Mouse (Mus musculus) frontal cortex, postnatal 25 days (tissue): ENCODE measurements around the gene Kif18a.
A peak's percentile ranks its signal among the peaks of the same experiment; 100 is the strongest.

Experiments
- DNase-seq, 2 experiments: peaks; one replicate each; pipeline ENCODE4 v3.0.0; 2022; ENCODE audit warnings: low spot score in 2 of 2

Kif18a gene

DNA sequence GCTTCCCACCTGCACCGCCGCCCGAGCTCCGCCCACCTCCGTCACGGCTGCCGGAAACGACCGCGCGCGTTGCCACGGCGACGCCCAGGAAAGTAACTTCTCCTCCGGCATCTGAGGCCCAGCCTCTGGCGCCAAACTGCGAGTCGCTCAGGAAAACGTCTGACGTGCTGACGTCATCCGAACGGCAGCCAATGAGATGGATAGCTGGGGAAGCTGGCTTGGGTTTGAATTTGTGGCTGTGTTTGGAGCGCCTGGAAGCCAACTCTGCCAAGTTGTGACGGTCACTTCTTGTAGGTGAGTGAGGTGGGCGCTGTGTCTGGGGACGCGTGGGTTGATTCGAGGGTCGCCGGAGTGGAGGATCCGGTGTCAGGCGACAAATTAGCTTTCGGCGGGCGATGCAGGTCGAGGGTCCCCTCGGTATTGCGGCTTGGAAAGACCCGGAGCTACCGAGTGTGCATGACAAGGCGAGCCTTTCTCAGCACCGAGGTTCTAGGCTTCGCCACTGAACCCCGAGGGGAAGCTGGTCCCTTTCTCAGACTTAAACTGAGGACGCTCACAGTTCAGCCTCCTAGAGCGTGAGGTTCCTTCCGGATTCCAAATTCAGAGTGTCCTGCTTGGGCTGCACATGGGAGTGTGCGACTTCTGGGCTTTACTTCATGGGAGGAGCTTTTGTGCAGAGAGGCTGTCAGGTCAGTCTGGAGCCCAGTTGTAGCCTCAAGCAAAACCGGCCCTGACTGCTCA, at the start of gene Kif18a, which contains the start of gene Mettl15:
Gene Kif18a (plus strand): TSS at position 139 of the 741 bp plus-strand sequence.
Gene Mettl15 (minus strand): TSS at position 149 of the 741 bp plus-strand sequence.
- DNase-seq, result peak; percentile 84 to 92

DNA sequence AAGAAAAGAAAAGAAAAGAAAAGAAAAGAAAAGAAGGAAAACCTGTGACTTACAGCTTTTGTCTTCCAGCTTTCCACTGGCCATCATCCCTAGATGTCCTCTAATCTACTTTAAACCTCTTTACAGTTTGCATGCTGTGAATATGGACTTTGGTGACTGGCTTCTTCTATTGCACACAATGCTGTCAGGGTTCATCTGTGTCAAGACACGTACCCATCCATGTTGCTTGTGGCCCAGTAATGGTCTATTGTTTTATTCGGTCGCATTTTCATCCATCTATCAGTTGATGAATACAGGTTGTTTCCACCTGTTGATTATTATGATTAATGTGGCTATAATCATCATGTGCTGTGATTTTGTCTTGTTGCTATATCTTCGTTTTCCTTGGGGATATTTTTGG, 46.7 kb upstream of the Kif18a start:
- no peak for DNase-seq

DNA sequence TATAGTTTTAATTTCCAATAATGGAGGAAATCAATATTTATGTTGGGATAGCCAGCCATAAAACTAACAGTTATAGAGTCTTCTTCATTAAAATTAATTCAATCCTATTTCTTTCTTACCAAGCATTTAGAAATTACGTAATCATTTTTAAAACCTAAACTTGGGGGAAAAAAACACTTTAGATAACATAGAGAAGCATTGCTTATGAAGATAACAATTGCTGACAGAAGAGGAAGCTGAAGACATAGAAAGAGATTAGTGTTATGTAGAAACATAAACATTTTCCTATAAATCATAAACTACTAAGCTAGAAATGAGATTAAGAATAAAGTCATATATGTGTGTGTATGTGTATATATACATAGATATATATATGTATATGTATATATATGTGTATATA, 44.8 kb upstream of the Kif18a start:
- no peak for DNase-seq

DNA sequence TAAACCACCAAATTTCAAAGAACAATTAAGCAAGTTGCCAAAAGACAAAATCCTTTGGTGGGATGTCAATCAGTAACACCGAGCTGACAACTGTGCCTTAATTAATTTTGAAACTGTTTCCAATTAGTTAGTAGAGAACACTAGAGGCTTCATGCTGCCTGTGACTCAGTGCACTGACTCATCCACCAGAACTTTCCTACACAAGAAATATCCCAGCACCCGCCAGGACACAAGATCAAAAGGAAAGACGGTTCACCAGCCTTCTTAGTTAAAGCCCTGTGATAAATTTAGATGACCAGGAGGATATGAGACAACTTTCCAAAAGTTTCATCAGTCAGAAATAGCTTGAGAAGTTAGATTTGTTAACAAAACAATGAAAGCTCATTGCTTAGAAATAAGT, 38.6 kb upstream of the Kif18a start:
- no peak for DNase-seq

DNA sequence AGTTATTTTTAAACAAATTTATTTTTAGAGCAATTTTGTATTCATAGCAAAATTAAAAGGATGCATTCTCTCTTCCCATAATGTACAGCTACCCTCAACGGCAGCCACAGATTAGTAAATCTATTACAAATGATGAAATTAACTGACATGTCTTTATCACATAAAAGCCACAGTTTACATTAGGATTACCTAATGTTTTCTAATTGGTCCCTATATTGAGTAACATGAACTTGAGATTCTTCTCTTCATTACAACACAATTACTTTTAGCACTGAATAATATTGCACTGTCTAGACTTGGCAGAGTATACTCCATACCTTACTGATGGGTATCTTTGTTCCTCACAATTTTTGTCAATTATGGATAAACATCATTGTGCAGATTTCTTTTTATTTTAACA, 17.8 kb upstream of the Kif18a start:
- DNase-seq, result no peak

DNA sequence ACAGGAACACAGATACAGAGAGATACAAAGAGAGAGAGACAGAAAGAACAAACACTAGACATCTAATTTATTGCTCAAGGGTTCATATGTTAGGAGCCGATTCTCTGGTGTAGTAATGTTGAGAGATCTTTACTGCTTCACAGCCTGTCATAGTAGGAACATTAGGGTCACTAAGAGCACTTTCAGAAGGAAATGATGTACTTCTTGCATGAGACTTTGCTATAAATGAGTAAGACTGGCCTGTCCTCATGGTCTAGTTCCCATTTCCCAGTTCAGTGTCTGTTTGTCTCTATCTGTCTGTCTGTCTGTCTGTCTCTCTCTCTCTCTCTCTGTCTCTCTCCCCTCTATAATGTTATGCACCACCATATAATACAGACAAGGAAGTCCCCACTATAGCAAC, 7.4 kb upstream of the Kif18a start:
- DNase-seq, result no peak

DNA sequence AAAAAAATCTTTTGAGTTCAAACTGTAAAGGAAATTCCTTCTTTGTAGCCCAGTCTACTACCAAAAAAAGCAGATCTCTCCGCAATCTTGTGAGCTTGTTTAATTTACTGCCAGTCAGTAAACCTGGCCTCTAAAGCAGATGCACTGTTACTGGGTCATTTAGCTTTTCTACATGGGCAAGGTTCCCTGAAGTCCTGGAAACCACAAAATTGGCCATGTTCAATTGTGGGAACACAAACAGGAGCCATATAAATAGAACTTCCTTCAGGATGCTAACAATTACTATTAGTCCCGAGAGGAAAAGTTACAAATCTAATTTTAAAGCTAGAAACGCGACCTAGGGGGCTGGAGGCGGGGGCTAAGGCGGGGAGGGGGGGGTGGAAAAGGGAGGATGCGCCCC, 2.9 kb upstream of the Kif18a start:
- no peak for DNase-seq

DNA sequence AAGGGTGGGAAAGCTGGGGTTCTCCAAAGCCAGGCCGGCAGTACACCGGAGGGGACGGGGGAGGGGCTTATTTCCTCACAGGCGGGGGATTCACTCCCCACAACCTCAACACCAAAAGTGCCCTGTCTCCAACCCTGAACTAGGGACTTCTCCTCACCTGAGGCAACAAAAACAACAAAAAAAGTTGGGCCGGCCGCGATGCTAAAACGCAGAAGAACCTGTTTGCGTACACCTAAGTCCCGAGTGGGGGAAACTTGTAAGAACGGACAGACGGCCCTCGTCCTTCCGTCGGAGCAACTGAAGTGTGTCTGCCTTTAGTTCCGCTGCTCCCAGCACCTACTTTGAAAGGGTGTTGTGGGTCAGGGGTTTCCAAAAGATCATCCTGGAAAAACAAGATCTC, 2.5 kb upstream of the Kif18a start:
- peak in 1 of 2 experiments; percentile 8 for DNase-seq

DNA sequence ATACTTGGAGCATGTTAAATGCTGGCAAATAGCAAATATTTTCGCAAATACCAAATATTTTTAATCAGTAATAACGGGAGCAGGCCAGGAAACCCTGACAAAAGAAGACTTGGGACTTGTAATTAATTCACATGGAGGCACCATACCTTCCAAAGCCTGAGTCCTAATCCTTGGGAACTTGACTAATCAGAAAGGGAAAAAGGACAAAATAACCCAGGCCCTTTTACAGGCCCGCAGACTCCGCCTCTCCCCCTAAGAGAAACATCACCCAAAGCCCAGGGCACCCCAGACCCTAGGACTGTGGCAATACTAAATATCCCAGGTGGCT, 302 bp upstream of the Kif18a start:
- no peak for DNase-seq

DNA sequence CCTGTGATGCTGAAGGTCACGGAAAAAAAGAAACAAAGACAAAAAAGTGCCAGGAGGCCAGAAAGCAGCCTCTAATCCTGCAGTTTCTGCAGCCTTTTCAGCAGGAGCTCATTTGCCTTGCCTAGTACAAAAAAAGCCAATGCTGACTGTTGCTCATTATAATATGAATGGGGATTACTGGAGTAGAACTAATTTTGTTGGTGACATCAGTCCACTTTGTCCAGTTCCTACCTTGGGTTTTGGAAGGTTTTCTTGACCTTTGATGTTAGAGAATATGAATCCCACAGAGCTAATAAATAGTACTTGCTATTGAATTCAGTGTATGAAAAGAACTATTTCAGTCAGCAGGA, 778 bp downstream of the Kif18a start:
- DNase-seq, result no peak

DNA sequence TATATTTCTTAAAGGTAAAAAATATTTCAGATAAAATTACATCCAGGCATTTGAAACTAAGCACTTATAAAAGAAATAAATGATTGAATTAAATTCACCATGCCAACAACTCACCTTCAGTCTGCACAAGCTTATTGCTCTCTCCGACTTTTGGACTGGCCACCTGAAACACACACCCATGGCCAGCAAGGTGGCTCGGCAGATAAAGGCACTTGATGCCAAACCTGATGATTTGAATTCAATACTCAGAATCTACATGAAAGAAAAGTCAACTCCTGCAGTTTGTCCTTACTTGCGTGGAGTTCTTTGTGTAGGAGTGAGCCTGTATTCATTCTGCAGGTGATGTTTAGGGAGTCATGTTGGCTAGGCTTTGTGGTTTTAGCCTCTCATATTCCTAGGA, 3.6 kb downstream of the Kif18a start:
- DNase-seq, result no peak

DNA sequence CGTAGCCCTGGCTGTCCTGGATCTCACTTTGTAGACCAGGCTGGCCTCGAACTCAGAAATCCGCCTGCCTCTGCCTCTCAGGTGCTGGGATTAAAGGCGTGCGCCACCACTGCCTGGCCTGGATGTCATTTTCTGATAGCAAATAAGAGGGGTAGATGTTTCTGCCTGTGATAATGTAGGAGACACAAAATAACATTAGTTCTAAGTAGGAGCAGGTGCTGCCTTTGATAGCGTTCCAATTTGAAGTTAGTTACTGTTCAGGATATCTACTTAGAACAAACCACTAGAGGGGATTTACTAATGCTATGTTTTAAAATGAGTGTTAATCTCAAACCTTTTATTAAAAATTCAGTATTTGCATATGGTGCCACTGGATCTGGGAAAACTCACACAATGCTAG, 8.8 kb downstream of the Kif18a start:
- no peak for DNase-seq

DNA sequence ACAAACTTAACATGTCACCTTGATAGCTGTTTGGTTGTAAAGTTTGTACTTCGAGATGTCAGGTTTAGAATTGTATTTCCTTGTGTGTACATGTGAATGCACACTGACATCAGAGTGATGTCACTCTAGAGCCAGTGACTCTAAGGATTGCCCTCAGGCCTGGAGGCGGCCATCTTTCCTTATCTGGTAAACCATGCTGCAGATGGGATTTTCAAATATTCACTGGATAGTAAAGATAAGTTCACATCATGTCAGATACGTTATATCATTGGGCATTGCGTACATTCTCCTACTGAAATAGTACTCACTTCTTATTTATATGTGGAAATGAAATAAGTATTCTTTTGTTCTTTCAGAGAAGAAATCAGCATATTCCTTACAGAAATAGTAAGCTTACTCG, 15.7 kb downstream of the Kif18a start:
- DNase-seq, result no peak

DNA sequence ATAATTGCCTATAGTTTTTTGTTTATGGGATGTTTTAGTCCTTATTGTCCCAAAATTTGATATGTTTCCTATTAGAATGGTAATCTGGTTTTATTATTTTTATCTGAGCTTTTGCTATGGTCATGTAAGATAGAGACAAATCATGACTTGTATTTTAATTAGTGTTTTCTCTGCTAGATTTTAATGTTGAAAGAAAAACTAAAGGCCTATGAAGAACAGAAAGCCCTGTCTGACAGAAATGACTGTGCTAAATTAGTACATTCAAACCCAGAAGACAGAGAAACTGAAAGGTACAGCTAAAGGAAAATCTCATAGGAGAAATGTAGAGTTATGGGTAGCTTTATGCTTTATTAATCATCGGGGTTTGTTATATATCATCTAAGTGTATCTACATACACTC, 17.6 kb downstream of the Kif18a start:
- no peak for DNase-seq

DNA sequence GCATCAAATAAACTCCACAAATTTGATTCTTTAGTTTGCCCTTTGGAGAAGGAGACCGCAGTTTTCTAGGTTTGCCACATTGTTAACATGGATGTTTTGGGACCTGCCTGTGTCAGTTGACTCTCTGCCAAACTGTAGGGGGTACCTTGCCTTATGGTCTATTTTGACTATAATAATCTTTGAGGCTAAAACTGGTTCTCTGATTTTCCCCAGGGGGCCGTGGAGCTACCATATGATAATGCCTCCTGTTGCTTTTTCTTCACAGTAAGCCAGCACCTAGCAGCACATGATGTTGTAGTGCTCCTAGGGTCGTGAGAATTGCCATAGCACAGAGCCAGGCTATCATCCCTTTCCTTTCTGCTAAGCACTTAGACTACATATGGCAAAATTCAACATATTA, 21.7 kb downstream of the Kif18a start:
- no peak for DNase-seq

DNA sequence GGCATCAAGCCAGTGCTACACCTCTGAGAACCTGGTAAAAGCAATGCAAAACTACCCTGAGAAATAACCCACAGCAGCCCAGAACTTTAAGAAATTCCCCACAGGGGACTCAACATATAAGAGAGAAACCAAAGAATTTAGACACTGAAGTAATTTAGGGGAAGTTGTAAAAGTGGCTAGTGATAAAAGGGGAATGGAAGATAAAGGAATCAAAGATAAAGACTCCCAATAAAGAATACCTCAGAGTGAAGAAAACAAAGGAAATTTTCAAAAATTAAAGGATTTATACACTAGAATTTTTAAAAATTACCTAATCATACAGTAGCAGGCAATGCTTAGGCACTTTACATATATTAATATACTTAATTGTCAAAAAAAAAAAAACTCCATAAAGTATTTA, 23.1 kb downstream of the Kif18a start:
- DNase-seq, result no peak

DNA sequence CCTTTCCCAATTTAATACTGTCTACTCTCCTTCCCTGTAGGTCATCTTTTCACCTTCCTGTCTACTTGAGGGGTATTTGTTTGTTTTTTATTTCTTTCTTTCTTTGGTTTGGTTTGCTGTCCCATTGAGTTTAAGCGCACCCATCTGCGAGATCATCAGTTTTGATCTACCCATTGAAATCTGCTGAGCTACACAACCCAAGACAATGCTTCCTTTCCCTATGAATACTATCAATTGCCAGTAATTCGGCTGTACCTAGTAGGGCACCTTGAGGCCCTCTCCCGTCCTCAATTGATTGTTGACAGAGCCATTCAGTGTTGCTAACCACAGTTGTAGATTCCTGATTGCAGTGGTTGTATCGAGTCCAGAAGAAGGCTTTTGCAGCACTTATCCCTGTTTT, 30.8 kb downstream of the Kif18a start:
- no peak for DNase-seq

DNA sequence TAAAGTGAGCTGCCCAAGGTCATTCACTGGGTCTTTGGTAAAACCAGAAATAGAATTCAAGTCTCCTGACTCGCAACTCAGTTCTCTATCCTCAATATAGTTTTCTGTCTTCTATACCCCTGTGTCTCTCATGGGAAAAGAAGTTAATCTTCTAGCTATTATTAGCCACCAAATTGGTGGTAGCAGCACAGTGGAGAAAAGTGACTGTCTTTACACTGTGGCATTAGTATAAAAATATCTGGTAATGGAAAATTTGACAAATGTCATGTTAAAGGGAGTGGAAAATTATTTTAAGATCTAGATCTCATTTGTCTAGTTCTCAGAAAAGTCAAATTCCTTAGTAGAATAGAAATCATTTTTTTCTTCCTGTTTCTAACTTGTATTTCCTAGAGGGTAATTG, 51.3 kb downstream of the Kif18a start:
- no peak for DNase-seq

DNA sequence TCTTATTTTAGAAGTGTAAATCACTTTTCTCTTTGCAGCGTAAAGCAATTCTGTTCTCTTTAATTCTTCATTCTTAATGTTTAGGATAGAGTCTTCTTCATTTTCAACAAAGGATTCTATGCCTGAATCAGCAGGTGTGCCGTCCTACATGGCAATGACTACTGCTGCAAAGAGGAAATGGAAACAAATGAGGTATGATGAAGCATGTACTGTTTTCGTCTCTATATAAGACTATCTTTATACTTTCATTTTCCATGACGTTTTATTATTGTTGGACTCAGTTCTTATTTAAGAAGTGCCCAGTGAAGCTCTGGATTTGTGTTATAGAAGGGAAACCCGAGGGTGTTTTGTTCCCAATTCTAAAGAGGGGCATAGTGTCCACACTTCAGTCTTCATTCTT, 53.7 kb downstream of the Kif18a start:
- DNase-seq, result no peak

DNA sequence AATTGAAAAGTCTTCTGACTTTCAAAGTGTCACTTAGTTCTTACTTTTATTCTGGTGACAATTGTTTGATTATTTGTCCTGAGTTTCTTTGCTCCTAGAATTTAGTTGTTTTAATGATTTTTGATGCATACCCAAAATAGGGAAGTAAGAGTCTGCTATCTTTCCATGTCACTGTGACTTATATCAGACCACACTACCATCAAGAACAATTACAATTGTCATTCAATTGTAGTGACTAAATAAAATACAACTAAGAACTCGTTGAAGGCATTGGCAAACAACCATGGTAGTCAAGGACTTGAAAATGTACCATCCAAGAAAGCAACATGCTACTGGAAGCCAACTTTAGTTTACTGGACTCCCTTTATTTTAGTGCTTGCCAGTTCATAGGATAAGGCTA, 55.2 kb downstream of the Kif18a start:
- no peak for DNase-seq

DNA sequence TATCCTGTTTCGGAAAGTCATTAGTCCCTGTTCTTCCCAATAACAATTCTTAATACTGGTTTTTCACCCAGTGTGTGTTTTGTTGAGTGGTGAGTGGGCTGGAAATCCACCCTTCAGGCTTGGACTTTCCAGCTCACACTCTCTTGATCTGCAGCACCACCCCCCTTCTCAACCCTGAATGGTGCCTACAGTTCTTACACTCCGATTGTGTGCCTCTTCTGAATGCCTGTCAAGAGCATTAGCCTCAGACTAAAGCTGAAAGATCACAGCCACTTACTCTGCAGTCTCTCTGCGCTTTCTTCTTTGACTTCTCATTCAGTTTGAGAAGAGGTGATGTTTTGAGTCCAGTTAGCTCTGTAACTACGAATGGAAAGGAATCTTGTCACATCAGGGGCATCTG, 64.8 kb downstream of the Kif18a start:
- no peak for DNase-seq

DNA sequence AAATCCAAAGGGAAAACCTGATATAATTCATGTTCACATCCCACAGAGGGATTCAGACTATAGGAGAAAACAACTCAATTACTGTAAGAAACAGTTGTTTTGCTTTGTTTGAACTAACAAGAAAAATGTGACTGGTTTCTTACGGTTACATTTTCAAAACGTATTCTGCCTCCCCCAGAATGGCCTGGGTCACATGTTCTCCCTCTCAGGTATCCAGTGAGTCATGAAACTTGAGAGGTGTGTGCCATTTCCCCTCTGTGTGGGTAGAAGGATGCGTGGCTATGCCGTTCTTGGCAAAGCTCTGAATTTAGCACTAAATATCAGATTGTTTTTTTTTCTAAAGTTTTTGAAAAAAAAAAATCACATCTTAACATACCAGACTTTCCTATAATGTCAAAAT, 68.2 kb downstream of the Kif18a start:
- no peak for DNase-seq

DNA sequence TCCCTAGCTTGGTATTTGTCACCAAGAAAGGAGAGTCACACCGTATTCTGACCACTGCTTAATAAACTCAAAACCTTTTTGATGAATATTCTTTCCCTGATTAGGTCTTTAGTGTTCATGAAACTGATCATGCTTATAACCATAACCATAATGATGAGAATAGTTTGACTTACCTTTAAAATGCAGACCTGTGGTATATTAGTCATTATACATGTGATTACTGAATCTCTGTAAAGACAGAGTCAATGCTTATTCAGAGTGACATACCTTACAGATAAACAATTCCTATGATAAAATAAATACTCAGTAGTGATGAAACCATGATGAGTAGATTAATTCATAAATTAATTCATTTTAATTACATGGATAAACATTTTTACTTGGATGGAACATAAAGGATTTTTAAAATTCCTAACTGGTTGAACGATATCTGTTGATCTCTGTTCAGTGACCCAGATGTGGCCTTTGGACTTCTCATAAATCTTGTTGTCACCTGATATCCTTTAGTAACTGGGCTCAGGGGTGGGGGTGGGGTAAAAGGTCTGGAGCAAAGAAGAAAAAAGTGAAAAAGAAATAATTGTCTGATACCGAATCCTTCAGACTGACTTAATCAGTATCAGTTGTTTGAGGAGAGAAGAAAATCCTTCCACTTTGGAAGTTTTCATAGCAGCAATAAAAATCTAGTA, 78.1 kb downstream of the Kif18a start:
- DNase-seq, result no peak

DNA sequence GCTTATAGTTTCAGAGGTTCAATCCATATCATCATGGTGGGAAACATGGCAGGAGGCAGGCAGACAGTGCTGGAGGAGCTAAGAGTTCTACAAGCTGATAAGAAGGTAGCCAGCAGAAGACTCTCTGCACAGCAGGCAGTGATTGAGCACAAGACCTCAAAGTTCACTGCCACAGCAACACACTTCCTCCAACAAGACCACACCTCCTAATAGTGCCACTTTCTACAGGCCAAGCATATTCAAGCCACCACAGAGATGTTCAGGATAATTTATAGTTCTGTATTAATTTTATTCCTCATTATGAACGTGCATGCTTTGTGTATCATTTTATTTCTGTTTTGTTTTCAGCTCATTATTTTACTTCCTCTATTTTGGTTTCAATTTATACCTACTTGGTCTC, 85.4 kb downstream of the Kif18a start:
- no peak for DNase-seq
